Mouse (Mus musculus): ENCODE results near the gene Stard3nl. TPM values are rescaled to one million over a fixed set of nuclear protein-coding genes. Genes with fewer than 3 reads are reported as not detected.
"Not testable (repeated sequence)": the region's sequence is repeated elsewhere in the genome, so short reads cannot be mapped to it uniquely, and the experiment has no call there.

Stard3nl gene
- polyA plus RNA-seq, 1 experiment from 2014 or later = 205 TPM

DNA sequence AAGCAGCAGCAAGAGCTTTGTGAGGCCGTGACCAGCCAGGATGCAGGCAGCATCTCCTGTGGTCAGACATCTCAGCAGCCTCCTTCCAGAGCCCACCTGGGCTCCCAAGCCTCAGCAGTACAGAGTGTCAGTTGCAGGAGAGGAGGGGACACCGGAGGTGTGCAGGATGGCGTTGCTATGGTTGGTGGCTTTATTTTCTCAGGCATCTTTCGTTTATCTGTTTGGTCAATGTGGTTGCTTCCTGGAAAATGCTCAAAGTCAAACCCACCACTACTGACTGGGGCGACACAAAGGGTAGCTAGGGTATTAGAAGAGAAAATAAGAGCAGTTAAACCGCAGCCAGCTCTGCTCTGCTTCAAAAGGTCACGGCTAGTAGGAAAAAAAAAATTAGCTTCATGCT is 39.5 kb downstream of the Stard3nl start:
- H3K27me3 ChIP-seq (ENCODE audit: control insufficient read depth, insufficient read depth, low read length) = no peaks in the 10 kb centered on the region
- no peak for ATAC-seq (ENCODE audit: low FRiP score, low TSS enrichment)
- 66% methylated on average over 7 of the region's 7 CpGs for WGBS

DNA sequence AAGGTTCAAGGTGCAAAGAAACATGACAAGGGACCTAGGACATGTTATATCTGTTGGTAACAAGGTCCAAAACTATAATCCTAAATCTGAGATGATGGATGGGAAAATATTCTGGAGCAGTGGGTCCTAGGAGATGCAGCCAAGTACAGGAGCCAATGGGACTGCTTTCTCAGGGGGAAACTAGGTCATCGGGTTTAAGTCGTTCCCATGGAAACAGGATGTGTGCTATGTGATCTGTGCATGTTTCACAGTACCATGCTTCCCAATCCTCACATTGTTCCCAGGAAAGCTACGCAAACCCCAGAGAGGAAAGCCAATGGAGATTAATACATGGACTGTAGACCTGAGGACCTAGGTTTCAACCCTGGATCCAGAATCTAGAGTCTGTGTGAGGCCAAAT is 42.8 kb downstream of the Stard3nl start:
- no peaks in the 10 kb centered on the region for H3K27me3 ChIP-seq (ENCODE audit: control insufficient read depth, insufficient read depth, low read length)
- 57% methylated on average over 3 of the region's 3 CpGs for WGBS
- H3K36me3 ChIP-seq (ENCODE audit: control insufficient read depth, insufficient read depth, low read length) = peaks cover 19% of the 10 kb centered on the region
- H3K4me2 ChIP-seq (ENCODE audit: low read length) = no peak overlapping the region
- H3K9ac ChIP-seq (replicated peaks; ENCODE audit: low read length) = no peak overlapping the region
- no peaks in the 10 kb centered on the region for H3K9me3 ChIP-seq (ENCODE audit: control insufficient read depth, low read length)
- no peak overlapping the region for H3K4me3 ChIP-seq (replicated peaks; ENCODE audit: low read depth, low read length)
- no peak for ATAC-seq (ENCODE audit: low FRiP score, low TSS enrichment)
- no peak overlapping the region for H3K27ac ChIP-seq (replicated peaks; ENCODE audit: low read depth, low read length)
- no peaks in the 10 kb centered on the region for H3K4me1 ChIP-seq (ENCODE audit: control insufficient read depth, insufficient read depth, low read length)
- no peak for DNase-seq

More for the DNA sequence above, 39.5 kb downstream of the Stard3nl start:
- Histone ChIP-seq H3K36me3 (ENCODE audit: control insufficient read depth, insufficient read depth, low read length) (peaks cover 38% of the 10 kb centered on the region), H3K9ac (replicated peaks; ENCODE audit: low read length) (no peak overlapping the region), H3K4me3 (replicated peaks; ENCODE audit: low read depth, low read length) (no peak overlapping the region), H3K9me3 (ENCODE audit: control insufficient read depth, low read length) (no peaks in the 10 kb centered on the region), H3K4me1 (ENCODE audit: control insufficient read depth, insufficient read depth, low read length) (no peaks in the 10 kb centered on the region), H3K4me2 (ENCODE audit: low read length) (no peak overlapping the region), H3K27ac (replicated peaks; ENCODE audit: low read depth, low read length) (no peak overlapping the region)
- DNase-seq = no peak

DNA sequence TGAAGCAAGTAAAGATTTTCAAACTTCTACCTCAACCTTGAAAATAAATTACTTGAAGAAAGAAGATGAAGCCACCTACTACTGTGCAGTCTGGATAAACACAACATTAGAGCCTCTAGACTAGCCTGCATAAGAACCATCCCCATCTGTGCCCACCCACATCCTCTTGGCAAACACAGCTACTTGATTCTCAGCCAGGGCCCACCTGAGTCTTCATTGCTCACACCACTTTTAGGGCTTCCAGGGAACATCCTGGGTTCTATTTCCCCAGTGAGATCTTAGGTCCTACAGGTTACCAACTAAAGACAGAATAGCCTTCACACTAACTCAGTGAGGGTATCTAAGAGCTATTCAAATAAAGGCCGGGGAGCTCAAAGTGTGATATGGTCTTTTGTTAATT is 55.2 kb downstream of the Stard3nl start:
- H3K36me3 ChIP-seq (ENCODE audit: control insufficient read depth, insufficient read depth, low read length); H3K4me3 ChIP-seq (replicated peaks; ENCODE audit: low read depth, low read length); DNase-seq; ATAC-seq (ENCODE audit: low FRiP score, low TSS enrichment); H3K27me3 ChIP-seq (ENCODE audit: control insufficient read depth, insufficient read depth, low read length); H3K27ac ChIP-seq (replicated peaks; ENCODE audit: low read depth, low read length); H3K4me1 ChIP-seq (ENCODE audit: control insufficient read depth, insufficient read depth, low read length); H3K9ac ChIP-seq (replicated peaks; ENCODE audit: low read length); H3K9me3 ChIP-seq (ENCODE audit: control insufficient read depth, low read length); H3K4me2 ChIP-seq (ENCODE audit: low read length): not testable (repeated sequence)
- 45% methylated on average over 1 of the region's 1 CpGs for WGBS

- DNase-seq; ATAC-seq (ENCODE audit: low FRiP score, low TSS enrichment); H3K4me1 ChIP-seq (ENCODE audit: control insufficient read depth, insufficient read depth, low read length); H3K9me3 ChIP-seq (ENCODE audit: control insufficient read depth, low read length); H3K9ac ChIP-seq (replicated peaks; ENCODE audit: low read length); H3K4me3 ChIP-seq (replicated peaks; ENCODE audit: low read depth, low read length); H3K27ac ChIP-seq (replicated peaks; ENCODE audit: low read depth, low read length); H3K36me3 ChIP-seq (ENCODE audit: control insufficient read depth, insufficient read depth, low read length); H3K4me2 ChIP-seq (ENCODE audit: low read length); H3K27me3 ChIP-seq (ENCODE audit: control insufficient read depth, insufficient read depth, low read length): not testable (repeated sequence)
- 91% methylated on average over 1 of the region's 1 CpGs for WGBS
Observed at GRCm38 (mm10) chr13:19336310-19336709, 59.3 kb downstream of the Stard3nl start.

Other genes starting within 250 kb of the Stard3nl start
- gene Epdr1, start 224.1 kb upstream of the Stard3nl start, polyA plus RNA-seq (2014; fragmentation: Nextera tagmentation; extraction: Ambion mirVana) = 17.7 and 17.9 TPM in 2 replicates
- gene Sfrp4, start 227.3 kb upstream of the Stard3nl start, polyA plus RNA-seq (2014; fragmentation: Nextera tagmentation; extraction: Ambion mirVana) = 2.5 and 2.7 TPM in 2 replicates

Data from midbrain, embryonic 14.5 days (tissue).